Mouse (Mus musculus): Measurements from ENCODE around the gene Tmem131l. TPM values are rescaled to one million over a fixed set of nuclear protein-coding genes. Genes with fewer than 3 reads are reported as not detected.

The Tmem131l gene
- polyA plus RNA-seq (2015; fragmentation: Nextera tagmentation; extraction: Ambion mirVana), result 46.4 and 47.0 TPM in 2 replicates

DNA sequence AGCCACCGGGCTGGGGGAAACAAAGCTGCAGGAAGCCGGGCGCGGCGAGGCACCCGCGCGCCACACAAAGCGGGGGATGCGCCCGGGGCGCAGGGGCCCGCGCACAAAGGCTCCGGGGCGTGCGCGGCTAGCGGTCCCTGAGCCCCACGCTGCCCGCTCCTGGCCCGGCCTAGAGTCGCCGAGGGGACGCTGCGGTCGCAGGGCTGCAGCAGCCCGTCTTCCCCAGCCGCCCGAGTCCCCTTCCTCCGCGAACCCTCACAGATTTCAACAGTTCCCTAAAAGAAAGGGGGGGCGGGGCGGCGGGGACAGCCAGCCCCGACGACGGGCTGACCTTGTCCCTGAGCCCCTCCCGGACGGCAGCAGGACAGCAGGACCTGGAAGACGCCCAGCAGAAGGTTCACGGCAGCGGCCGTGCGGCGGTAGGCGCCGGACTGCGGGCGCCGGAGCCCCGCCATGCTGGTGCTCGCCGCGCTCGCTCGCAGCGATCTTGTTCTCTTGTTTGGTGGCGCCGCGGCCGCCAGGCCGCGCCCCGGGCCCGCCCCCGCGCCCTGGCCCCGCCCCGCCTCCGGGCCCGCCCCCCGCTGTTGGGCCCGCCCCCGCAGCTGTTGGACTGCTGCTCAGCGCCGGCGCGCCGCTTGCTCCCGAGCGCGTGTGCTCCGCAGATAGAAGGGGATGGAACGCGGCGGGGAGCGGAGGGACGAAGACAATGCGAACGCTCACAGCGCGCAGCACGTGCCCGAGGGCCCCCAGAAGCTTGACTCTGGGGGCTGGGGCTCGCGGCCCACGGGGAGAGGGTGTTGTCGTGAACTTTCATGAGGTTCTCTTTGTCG is at the start of gene Tmem131l:
Gene Tmem131l, minus strand, starts transcription at position 530 of the 830 bp plus-strand sequence.
- peak within 1 kb of the TSS; percentile 98 for H3K4me3 ChIP-seq (ENCODE audit: low read length)
- H3K4me1 ChIP-seq (replicated peaks; ENCODE audit: control insufficient read depth, insufficient read depth, low read length), result peaks cover 18% of the 10 kb centered on the region
- peak within 1 kb of the TSS; percentile 97 for H3K4me2 ChIP-seq (ENCODE audit: low read depth, low read length)
- no peaks in the 10 kb centered on the region for H3K36me3 ChIP-seq (ENCODE audit: control insufficient read depth, insufficient read depth, low read length)
- H3K27me3 ChIP-seq (ENCODE audit: control insufficient read depth, insufficient read depth, low read depth, low read length), result no peaks in the 10 kb centered on the region
- WGBS, result under 1% methylated on average over 76 of the region's 100 CpGs
- H3K9ac ChIP-seq (ENCODE audit: low read length), result peak within 1 kb of the TSS; percentile 96
- ATAC-seq (ENCODE audit: low read depth), result peak; percentile 96
- H3K27ac ChIP-seq (ENCODE audit: low read length), result peak within 1 kb of the TSS; percentile 96
- H3K9me3 ChIP-seq (ENCODE audit: control insufficient read depth, low read length), result no peaks in the 10 kb centered on the region

DNA sequence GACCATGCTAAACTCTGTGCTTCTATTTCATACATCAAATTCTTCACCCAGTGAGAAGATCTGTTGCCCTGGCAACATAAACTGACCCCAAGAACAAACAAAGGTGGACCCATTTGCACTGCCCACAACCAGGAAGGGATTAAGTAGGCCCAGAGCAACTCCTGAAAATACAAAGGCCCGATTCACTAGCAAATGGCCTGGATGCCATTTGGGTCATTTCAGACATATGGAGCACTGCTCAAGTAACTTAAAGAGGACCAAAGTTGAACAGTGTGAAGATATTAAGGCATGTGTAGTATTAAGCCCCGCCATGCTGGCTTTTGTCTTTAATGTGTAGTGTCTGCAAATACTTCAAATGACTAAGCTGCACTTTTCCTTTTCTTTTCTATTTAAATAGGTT is 46.9 kb upstream of the Tmem131l start:
- no peak for ATAC-seq (ENCODE audit: low read depth)
- H3K9me3 ChIP-seq (ENCODE audit: control insufficient read depth, low read length), result peaks cover 4% of the 10 kb centered on the region; the same call in 1 of the 2 replicates
- peaks cover 6% of the 10 kb centered on the region for H3K4me1 ChIP-seq (replicated peaks; ENCODE audit: control insufficient read depth, insufficient read depth, low read length)
- no peaks in the 10 kb centered on the region for H3K27me3 ChIP-seq (ENCODE audit: control insufficient read depth, insufficient read depth, low read depth, low read length)
- H3K4me3 ChIP-seq (ENCODE audit: low read length), result no peak overlapping the region
- H3K27ac ChIP-seq (ENCODE audit: low read length), result no peak overlapping the region
- H3K4me2 ChIP-seq (ENCODE audit: low read depth, low read length), result no peak overlapping the region
- no peak overlapping the region for H3K9ac ChIP-seq (ENCODE audit: low read length)
- no peaks in the 10 kb centered on the region for H3K36me3 ChIP-seq (ENCODE audit: control insufficient read depth, insufficient read depth, low read length)
- WGBS, result 56% methylated on average over 2 of the region's 2 CpGs

GRCm38 (mm10) chr3:84086337-84086736 is 46.4 kb upstream of the Tmem131l start:
- Histone ChIP-seq H3K4me2 (ENCODE audit: low read depth, low read length) (no peak overlapping the region), H3K9ac (ENCODE audit: low read length) (no peak overlapping the region), H3K36me3 (ENCODE audit: control insufficient read depth, insufficient read depth, low read length) (no peaks in the 10 kb centered on the region), H3K9me3 (ENCODE audit: control insufficient read depth, low read length) (peaks cover 6% of the 10 kb centered on the region; the same call in 1 of the 2 replicates), H3K27me3 (ENCODE audit: control insufficient read depth, insufficient read depth, low read depth, low read length) (no peaks in the 10 kb centered on the region), H3K4me1 (replicated peaks; ENCODE audit: control insufficient read depth, insufficient read depth, low read length) (peaks cover 6% of the 10 kb centered on the region), H3K27ac (ENCODE audit: low read length) (no peak overlapping the region), H3K4me3 (ENCODE audit: low read length) (no peak overlapping the region)
- WGBS, result 80% methylated on average over 7 of the region's 7 CpGs
- no peak for ATAC-seq (ENCODE audit: low read depth)

DNA sequence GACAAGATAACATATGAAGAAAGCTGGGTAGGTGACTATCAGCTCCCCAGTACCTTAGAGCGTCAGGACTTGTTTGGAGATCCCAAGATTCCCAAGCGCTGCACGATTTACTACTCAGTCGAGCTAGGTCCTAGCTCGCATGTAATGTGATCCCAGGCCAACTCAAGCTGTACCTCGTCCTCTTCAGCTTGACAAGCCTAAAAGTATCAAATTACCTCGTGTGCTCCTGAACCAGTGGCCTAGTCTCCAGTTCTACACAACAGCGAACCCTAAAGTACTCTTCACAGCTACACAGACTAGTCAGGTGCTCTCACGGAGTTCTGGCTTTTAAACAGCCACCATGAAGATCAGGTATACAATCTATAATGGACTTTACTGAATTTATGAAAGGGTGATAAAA is 45.5 kb upstream of the Tmem131l start:
- H3K27ac ChIP-seq (ENCODE audit: low read length), result no peak overlapping the region; the same call in 1 of the 2 replicates
- 15% methylated on average over 9 of the region's 9 CpGs for WGBS
- H3K36me3 ChIP-seq (ENCODE audit: control insufficient read depth, insufficient read depth, low read length), result no peaks in the 10 kb centered on the region
- ATAC-seq (ENCODE audit: low read depth), result peak; percentile 82
- peaks cover 6% of the 10 kb centered on the region; the same call in 1 of the 2 replicates for H3K9me3 ChIP-seq (ENCODE audit: control insufficient read depth, low read length)
- H3K4me2 ChIP-seq (ENCODE audit: low read depth, low read length), result no peak overlapping the region
- no peaks in the 10 kb centered on the region for H3K27me3 ChIP-seq (ENCODE audit: control insufficient read depth, insufficient read depth, low read depth, low read length)
- peaks cover 6% of the 10 kb centered on the region for H3K4me1 ChIP-seq (replicated peaks; ENCODE audit: control insufficient read depth, insufficient read depth, low read length)
- no peak overlapping the region for H3K4me3 ChIP-seq (ENCODE audit: low read length)
- H3K9ac ChIP-seq (ENCODE audit: low read length), result no peak overlapping the region

DNA sequence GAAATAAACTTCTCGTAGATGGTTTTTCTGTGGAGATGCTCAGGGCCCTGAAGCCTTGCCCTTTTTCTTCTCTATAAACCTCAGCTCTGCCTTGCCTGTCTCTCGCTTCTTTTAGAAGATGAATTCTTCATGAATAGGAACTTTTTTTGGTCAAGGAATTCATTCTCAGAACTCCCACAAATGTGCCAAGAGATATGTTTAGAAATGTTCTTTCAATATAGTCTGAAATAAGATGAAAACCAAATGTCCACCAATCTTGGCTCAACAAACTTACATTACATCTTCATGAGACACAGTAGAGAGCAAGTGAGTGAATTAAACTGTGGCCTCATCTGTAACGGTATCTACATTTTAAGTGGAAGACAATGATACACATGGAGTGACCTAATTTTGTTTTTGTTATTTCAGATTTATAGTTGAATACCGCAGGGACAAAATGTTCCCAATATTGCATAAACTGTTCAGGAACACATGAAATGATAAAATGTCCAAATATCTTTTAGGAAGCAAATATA is 41.3 kb upstream of the Tmem131l start:
- Histone ChIP-seq H3K9ac (ENCODE audit: low read length) (no peak overlapping the region), H3K4me3 (ENCODE audit: low read length) (no peak overlapping the region), H3K36me3 (ENCODE audit: control insufficient read depth, insufficient read depth, low read length) (no peaks in the 10 kb centered on the region), H3K4me1 (replicated peaks; ENCODE audit: control insufficient read depth, insufficient read depth, low read length) (peaks cover 12% of the 10 kb centered on the region), H3K9me3 (ENCODE audit: control insufficient read depth, low read length) (peaks cover 6% of the 10 kb centered on the region; the same call in 1 of the 2 replicates), H3K27ac (ENCODE audit: low read length) (peak overlapping the region; percentile 1), H3K4me2 (ENCODE audit: low read depth, low read length) (no peak overlapping the region), H3K27me3 (ENCODE audit: control insufficient read depth, insufficient read depth, low read depth, low read length) (no peaks in the 10 kb centered on the region)
- 0 out of 2 replicates have a peak, but pooled peaks have one; percentile 15 for ATAC-seq (ENCODE audit: low read depth)
- 56% methylated on average over 4 of the region's 4 CpGs for WGBS

DNA sequence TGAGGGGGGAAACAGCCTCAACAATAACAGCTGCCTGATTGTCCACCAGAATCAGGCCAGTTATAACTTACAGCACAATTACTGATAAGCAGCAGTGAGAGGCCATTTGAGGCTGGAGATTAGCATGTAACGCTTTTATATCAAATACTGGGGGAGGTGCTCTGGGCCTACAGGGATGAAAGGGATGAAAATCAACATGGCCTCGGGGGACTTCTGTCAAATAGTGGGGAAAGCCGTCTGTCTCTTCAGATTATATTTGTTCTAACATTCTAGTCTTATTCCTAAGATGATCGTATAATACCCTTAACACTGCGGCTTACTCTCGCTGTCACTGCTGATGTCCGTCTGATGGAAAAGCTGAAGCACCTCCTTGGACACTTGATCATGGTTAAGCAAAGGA is 40.1 kb upstream of the Tmem131l start:
- H3K9ac ChIP-seq (ENCODE audit: low read length), result no peak overlapping the region
- ATAC-seq (ENCODE audit: low read depth), result no peak

GRCm38 (mm10) chr3:84077505-84077904 is 37.5 kb upstream of the Tmem131l start:
- H3K27me3 ChIP-seq (ENCODE audit: control insufficient read depth, insufficient read depth, low read depth, low read length), result no peaks in the 10 kb centered on the region
- WGBS, result 66% methylated on average over 4 of the region's 4 CpGs
- H3K4me3 ChIP-seq (ENCODE audit: low read length), result no peak overlapping the region
- H3K36me3 ChIP-seq (ENCODE audit: control insufficient read depth, insufficient read depth, low read length), result no peaks in the 10 kb centered on the region
- ATAC-seq (ENCODE audit: low read depth), result peak; percentile 57; the same call in 1 of the 2 replicates
- H3K9me3 ChIP-seq (ENCODE audit: control insufficient read depth, low read length), result peaks cover 6% of the 10 kb centered on the region; the same call in 1 of the 2 replicates
- H3K4me2 ChIP-seq (ENCODE audit: low read depth, low read length), result no peak overlapping the region
- H3K4me1 ChIP-seq (replicated peaks; ENCODE audit: control insufficient read depth, insufficient read depth, low read length), result peaks cover 6% of the 10 kb centered on the region
- H3K27ac ChIP-seq (ENCODE audit: low read length), result no peak overlapping the region
- no peak overlapping the region for H3K9ac ChIP-seq (ENCODE audit: low read length)

More for the DNA sequence above, 40.1 kb upstream of the Tmem131l start:
- no peaks in the 10 kb centered on the region for H3K27me3 ChIP-seq (ENCODE audit: control insufficient read depth, insufficient read depth, low read depth, low read length)
- WGBS, result 69% methylated on average over 7 of the region's 7 CpGs
- H3K4me2 ChIP-seq (ENCODE audit: low read depth, low read length), result no peak overlapping the region
- H3K4me3 ChIP-seq (ENCODE audit: low read length), result no peak overlapping the region
- H3K27ac ChIP-seq (ENCODE audit: low read length), result no peak overlapping the region
- H3K36me3 ChIP-seq (ENCODE audit: control insufficient read depth, insufficient read depth, low read length), result no peaks in the 10 kb centered on the region
- peaks cover 6% of the 10 kb centered on the region; the same call in 1 of the 2 replicates for H3K9me3 ChIP-seq (ENCODE audit: control insufficient read depth, low read length)
- H3K4me1 ChIP-seq (replicated peaks; ENCODE audit: control insufficient read depth, insufficient read depth, low read length), result peaks cover 9% of the 10 kb centered on the region

- Histone ChIP-seq H3K36me3 (ENCODE audit: control insufficient read depth, insufficient read depth, low read length) (no peaks in the 10 kb centered on the region), H3K9ac (ENCODE audit: low read length) (no peak overlapping the region), H3K4me3 (ENCODE audit: low read length) (no peak overlapping the region), H3K27ac (ENCODE audit: low read length) (no peak overlapping the region), H3K4me2 (ENCODE audit: low read depth, low read length) (no peak overlapping the region), H3K4me1 (replicated peaks; ENCODE audit: control insufficient read depth, insufficient read depth, low read length) (peaks cover 6% of the 10 kb centered on the region), H3K9me3 (ENCODE audit: control insufficient read depth, low read length) (no peaks in the 10 kb centered on the region; the same call in 1 of the 2 replicates), H3K27me3 (ENCODE audit: control insufficient read depth, insufficient read depth, low read depth, low read length) (no peaks in the 10 kb centered on the region)
- WGBS, result 72% methylated on average over 13 of the region's 13 CpGs
- no peak for ATAC-seq (ENCODE audit: low read depth)
These were observed 36.8 kb upstream of the Tmem131l start for GRCm38 (mm10) chr3:84076543-84077332.

DNA sequence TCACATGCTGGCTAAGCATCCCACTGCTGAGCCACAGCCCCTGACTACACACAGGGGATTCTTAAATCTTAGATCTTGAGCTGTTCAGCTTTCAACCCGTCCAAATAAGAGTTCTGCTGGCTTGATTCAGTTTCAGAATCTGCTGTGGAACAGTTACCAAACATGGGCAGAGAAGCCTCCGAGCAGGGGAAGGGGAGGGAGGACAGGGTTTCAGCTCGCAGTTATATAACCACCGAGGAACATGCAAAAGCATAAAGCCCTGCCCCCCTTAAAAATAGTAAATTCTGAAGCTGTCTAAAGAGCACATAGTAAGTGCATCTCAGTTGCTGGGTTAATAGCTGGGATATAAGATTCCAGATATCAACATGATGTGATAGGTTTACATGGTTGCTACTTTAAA is 35.5 kb upstream of the Tmem131l start:
- WGBS, result 56% methylated on average over 4 of the region's 4 CpGs
- Histone ChIP-seq H3K27ac (ENCODE audit: low read length) (no peak overlapping the region), H3K9ac (ENCODE audit: low read length) (no peak overlapping the region), H3K27me3 (ENCODE audit: control insufficient read depth, insufficient read depth, low read depth, low read length) (no peaks in the 10 kb centered on the region), H3K4me1 (replicated peaks; ENCODE audit: control insufficient read depth, insufficient read depth, low read length) (peaks cover 6% of the 10 kb centered on the region), H3K4me3 (ENCODE audit: low read length) (no peak overlapping the region), H3K4me2 (ENCODE audit: low read depth, low read length) (no peak overlapping the region), H3K9me3 (ENCODE audit: control insufficient read depth, low read length) (no peaks in the 10 kb centered on the region; the same call in 1 of the 2 replicates), H3K36me3 (ENCODE audit: control insufficient read depth, insufficient read depth, low read length) (no peaks in the 10 kb centered on the region)
- no peak for ATAC-seq (ENCODE audit: low read depth)
